Mouse (Mus musculus) limb, embryonic 15.5 days (tissue): ENCODE data around the gene Limch1. TPM values are rescaled to one million over a fixed set of nuclear protein-coding genes. Genes with fewer than 3 reads are reported as not detected.
A peak's percentile ranks its signal among the peaks of the same experiment; 100 is the strongest.

Experiments used
- ATAC-seq: fragments of 200-750 bp; cut with Nextera tagmentation; 2 replicates; pipeline ENCODE4 v1.8.0; 2017; ENCODE audit warnings: low read depth, moderate TSS enrichment; ENCODE audit not compliant: insufficient number of reproducible peaks, low FRiP score, low TSS enrichment
- H3K27ac ChIP-seq: fragments of 300-500 bp; sonication (generic); 2 replicates; pipeline ENCODE4 v1.5.1; 2015; ENCODE audit warnings: moderate library complexity, mild to moderate bottlenecking, inconsistent platforms
- H3K27me3 ChIP-seq: fragments of 300-500 bp; sonication (generic); 2 replicates; pipeline ENCODE4 v1.6.1; 2015; ENCODE audit warnings: inconsistent platforms
- H3K36me3 ChIP-seq: fragments of 300-500 bp; sonication (generic); 2 replicates; pipeline ENCODE4 v1.6.1; 2015; ENCODE audit warnings: inconsistent platforms
- H3K4me1 ChIP-seq: fragments of 300-500 bp; sonication (generic); 2 replicates; pipeline ENCODE4 v1.6.1; 2015; ENCODE audit warnings: inconsistent platforms
- H3K4me2 ChIP-seq: fragments of 300-500 bp; sonication (generic); 2 replicates; pipeline ENCODE4 v1.6.1; 2015; ENCODE audit warnings: mild to moderate bottlenecking, inconsistent platforms
- H3K4me3 ChIP-seq: fragments of 300-500 bp; sonication (generic); 2 replicates; pipeline ENCODE4 v1.5.1; 2015; ENCODE audit warnings: mild to moderate bottlenecking, inconsistent platforms
- H3K9ac ChIP-seq: fragments of 300-500 bp; sonication (generic); 2 replicates; pipeline ENCODE4 v1.6.1; 2015; ENCODE audit warnings: inconsistent platforms
- H3K9me3 ChIP-seq: fragments of 300-500 bp; sonication (generic); 2 replicates; pipeline ENCODE4 v1.6.1; 2016; ENCODE audit warnings: inconsistent platforms
- WGBS: fragments of 180-500 bp; shearing (Covaris S2); methylation state at CpG from one replicate; pipeline ENCODE4 v1.1.7; 2015; 5-methylcytosine and 5-hydroxymethylcytosine counted together
- polyA plus RNA-seq: library from polyadenylated mRNA; unstranded; fragments of >200 nt; fragmentation: Nextera tagmentation; extraction: Ambion mirVana; gene quantifications from 2 replicates; pipeline ENCODE4 v1.2.1, GENCODE M21; 2015

Gene Limch1
- polyA plus RNA-seq, 1 experiment from 2014 or later, result 71.8 TPM

- Histone ChIP-seq H3K4me3 (peak overlapping the region; percentile 14), H3K9ac (no peak overlapping the region), H3K36me3 (peaks cover 2% of the 10 kb centered on the region; the same call in 1 of the 2 replicates), H3K4me2 (peak overlapping the region; percentile 41), H3K27me3 (no peaks in the 10 kb centered on the region), H3K4me1 (peaks cover 34% of the 10 kb centered on the region), H3K9me3 (no peaks in the 10 kb centered on the region), H3K27ac (peak overlapping the region; percentile 84)
- peak; percentile 53; the same call in 1 of the 2 replicates for ATAC-seq
- 40% methylated on average over 19 of the region's 19 CpGs for WGBS
These were observed 223.5 kb downstream of the Limch1 start for GRCm38 (mm10) chr5:66968925-66969711.

GRCm38 (mm10) chr5:66975621-66976020, 230.0 kb downstream of the Limch1 start:
- H3K9ac ChIP-seq, result no peak overlapping the region
- H3K27me3 ChIP-seq, result no peaks in the 10 kb centered on the region
- peaks cover 17% of the 10 kb centered on the region for H3K36me3 ChIP-seq
- H3K4me1 ChIP-seq, result peaks cover 13% of the 10 kb centered on the region
- no peak overlapping the region for H3K27ac ChIP-seq
- no peaks in the 10 kb centered on the region for H3K9me3 ChIP-seq
- 87% methylated on average over 8 of the region's 8 CpGs for WGBS
- H3K4me3 ChIP-seq, result no peak overlapping the region
- no peak overlapping the region for H3K4me2 ChIP-seq
- no peak for ATAC-seq

- ATAC-seq, result peak; percentile 61
- Histone ChIP-seq H3K4me2 (peak overlapping the region; percentile 31), H3K9ac (no peak overlapping the region), H3K27ac (peak overlapping the region; percentile 74), H3K9me3 (no peaks in the 10 kb centered on the region), H3K4me1 (peaks cover 13% of the 10 kb centered on the region), H3K36me3 (peaks cover 11% of the 10 kb centered on the region), H3K4me3 (no peak overlapping the region), H3K27me3 (no peaks in the 10 kb centered on the region)
- WGBS, result 31% methylated on average over 19 of the region's 19 CpGs
These were observed 233.9 kb downstream of the Limch1 start for GRCm38 (mm10) chr5:66979332-66980218.

- H3K9ac ChIP-seq, result no peak overlapping the region
- H3K27me3 ChIP-seq, result no peaks in the 10 kb centered on the region
- WGBS, result 71% methylated on average over 4 of the region's 4 CpGs
- H3K36me3 ChIP-seq, result peaks cover 9% of the 10 kb centered on the region
- peaks cover 13% of the 10 kb centered on the region for H3K4me1 ChIP-seq
- H3K4me2 ChIP-seq, result no peak overlapping the region
- H3K4me3 ChIP-seq, result no peak overlapping the region
- no peaks in the 10 kb centered on the region for H3K9me3 ChIP-seq
- ATAC-seq, result no peak
- no peak overlapping the region for H3K27ac ChIP-seq
These were observed 235.2 kb downstream of the Limch1 start for GRCm38 (mm10) chr5:66980862-66981261.

GRCm38 (mm10) chr5:66983104-66983503, 237.5 kb downstream of the Limch1 start:
- no peak overlapping the region for H3K27ac ChIP-seq
- no peaks in the 10 kb centered on the region for H3K27me3 ChIP-seq
- H3K4me1 ChIP-seq, result peaks cover 13% of the 10 kb centered on the region
- no peak overlapping the region for H3K4me3 ChIP-seq
- no peak overlapping the region for H3K9ac ChIP-seq
- 35% methylated on average over 5 of the region's 5 CpGs for WGBS
- no peak for ATAC-seq
- H3K9me3 ChIP-seq, result no peaks in the 10 kb centered on the region
- peaks cover 17% of the 10 kb centered on the region; the same call in 1 of the 2 replicates for H3K36me3 ChIP-seq
- H3K4me2 ChIP-seq, result no peak overlapping the region

- H3K9ac ChIP-seq, result no peak overlapping the region
- 32% methylated on average over 4 of the region's 4 CpGs for WGBS
- no peaks in the 10 kb centered on the region for H3K9me3 ChIP-seq
- peaks cover 17% of the 10 kb centered on the region; the same call in 1 of the 2 replicates for H3K36me3 ChIP-seq
- ATAC-seq, result no peak
- no peak overlapping the region for H3K4me2 ChIP-seq
- H3K4me1 ChIP-seq, result peaks cover 8% of the 10 kb centered on the region; the same call in 1 of the 2 replicates
- H3K27ac ChIP-seq, result no peak overlapping the region
- H3K27me3 ChIP-seq, result no peaks in the 10 kb centered on the region
- H3K4me3 ChIP-seq, result no peak overlapping the region
These were observed 243.3 kb downstream of the Limch1 start for GRCm38 (mm10) chr5:66988926-66989325.

GRCm38 (mm10) chr5:66989531-66989930, 243.9 kb downstream of the Limch1 start:
- no peak overlapping the region for H3K27ac ChIP-seq
- no peak overlapping the region for H3K9ac ChIP-seq
- no peak overlapping the region for H3K4me3 ChIP-seq
- H3K9me3 ChIP-seq, result no peaks in the 10 kb centered on the region
- H3K36me3 ChIP-seq, result peaks cover 17% of the 10 kb centered on the region; the same call in 1 of the 2 replicates
- ATAC-seq, result no peak
- 82% methylated on average over 7 of the region's 7 CpGs for WGBS
- no peak overlapping the region for H3K4me2 ChIP-seq
- H3K27me3 ChIP-seq, result no peaks in the 10 kb centered on the region
- peaks cover 8% of the 10 kb centered on the region; the same call in 1 of the 2 replicates for H3K4me1 ChIP-seq

- Histone ChIP-seq H3K4me3 (no peak overlapping the region), H3K9ac (no peak overlapping the region), H3K9me3 (no peaks in the 10 kb centered on the region), H3K27ac (no peak overlapping the region), H3K4me1 (peaks cover 26% of the 10 kb centered on the region), H3K27me3 (no peaks in the 10 kb centered on the region), H3K36me3 (peaks cover 7% of the 10 kb centered on the region; the same call in 1 of the 2 replicates), H3K4me2 (no peak overlapping the region)
- ATAC-seq, result no peak
- 38% methylated on average over 7 of the region's 7 CpGs for WGBS
These were observed 246.8 kb downstream of the Limch1 start for GRCm38 (mm10) chr5:66992401-66992800.

GRCm38 (mm10) chr5:66993076-66993475, 247.4 kb downstream of the Limch1 start:
- ATAC-seq, result no peak

GRCm38 (mm10) chr5:66996124-66996523, 250.5 kb downstream of the Limch1 start:
- 16% methylated on average over 3 of the region's 3 CpGs for WGBS
- ATAC-seq, result no peak
- 0 out of 2 replicates have a peak overlapping the region, but pooled peaks have one; percentile 43 for H3K27ac ChIP-seq
- H3K9me3 ChIP-seq, result no peaks in the 10 kb centered on the region
- H3K9ac ChIP-seq, result no peak overlapping the region
- no peak overlapping the region for H3K4me3 ChIP-seq
- H3K27me3 ChIP-seq, result no peaks in the 10 kb centered on the region
- peaks cover 14% of the 10 kb centered on the region; the same call in 1 of the 2 replicates for H3K36me3 ChIP-seq
- H3K4me1 ChIP-seq, result peaks cover 34% of the 10 kb centered on the region
- H3K4me2 ChIP-seq, result no peak overlapping the region

More at GRCm38 (mm10) chr5:66993076-66993475, 247.4 kb downstream of the Limch1 start:
- Histone ChIP-seq H3K36me3 (peaks cover under 1% of the 10 kb centered on the region; the same call in 1 of the 2 replicates), H3K4me2 (no peak overlapping the region), H3K9me3 (no peaks in the 10 kb centered on the region), H3K27me3 (no peaks in the 10 kb centered on the region), H3K4me1 (peaks cover 29% of the 10 kb centered on the region), H3K4me3 (no peak overlapping the region), H3K9ac (no peak overlapping the region), H3K27ac (peak overlapping the region; percentile 9; the same call in 1 of the 2 replicates)
- WGBS, result 39% methylated on average over 11 of the region's 11 CpGs

- 4% methylated on average over 33 of the region's 33 CpGs for WGBS
- H3K9ac ChIP-seq, result peak overlapping the region; percentile 49
- peaks cover 33% of the 10 kb centered on the region for H3K4me1 ChIP-seq
These were observed 251.4 kb downstream of the Limch1 start for GRCm38 (mm10) chr5:66996886-66997599.

More at GRCm38 (mm10) chr5:66996886-66997599, 251.4 kb downstream of the Limch1 start:
- ATAC-seq, result peak; percentile 69
- peak overlapping the region; percentile 40 for H3K27ac ChIP-seq
- H3K4me3 ChIP-seq, result peak overlapping the region; percentile 41
- H3K27me3 ChIP-seq, result no peaks in the 10 kb centered on the region
- H3K4me2 ChIP-seq, result peak overlapping the region; percentile 60
- H3K9me3 ChIP-seq, result no peaks in the 10 kb centered on the region
- peaks cover 14% of the 10 kb centered on the region; the same call in 1 of the 2 replicates for H3K36me3 ChIP-seq
